Mouse (Mus musculus): ENCODE data around the gene Lgals1. TPM values are rescaled to one million over a fixed set of nuclear protein-coding genes. Genes with fewer than 3 reads are reported as not detected.

Gene Lgals1
- polyA plus RNA-seq, 1 experiment from 2014 or later = 1,632 TPM

GRCm38 (mm10) chr15:78881828-78882227 lies 44.7 kb upstream of the Lgals1 start:
- no peak overlapping the region for H3K9ac ChIP-seq (ENCODE audit: low read length)
- H3K27ac ChIP-seq (replicated peaks) = no peak overlapping the region
- H3K4me2 ChIP-seq (replicated peaks; ENCODE audit: low read depth) = no peak overlapping the region
- peaks cover 7% of the 10 kb centered on the region for H3K4me1 ChIP-seq (replicated peaks; ENCODE audit: control insufficient read depth, insufficient read depth)
- peak; percentile 51 for TF ChIP-seq CTCF (IDR thresholded peaks at IDR 0.05; ENCODE audit: low read depth)
- TF ChIP-seq EP300 (optimal IDR thresholded peaks at IDR 0.05) = no peak
- no peaks in the 10 kb centered on the region for H3K9me3 ChIP-seq (ENCODE audit: control insufficient read depth, low read length)
- DNase-seq (ENCODE audit: low spot score) (no peak), ATAC-seq (ENCODE audit: low FRiP score, low TSS enrichment) (no peak)
- 85% methylated on average over 3 of the region's 3 CpGs for WGBS
- no peaks in the 10 kb centered on the region for H3K27me3 ChIP-seq (ENCODE audit: control insufficient read depth, insufficient read depth, low read length)
- H3K36me3 ChIP-seq (ENCODE audit: control insufficient read depth, insufficient read depth, low read length) = peaks cover 37% of the 10 kb centered on the region
- no peak overlapping the region for H3K4me3 ChIP-seq (ENCODE audit: low read depth, low read length)

GRCm38 (mm10) chr15:78889401-78889853 lies 37.1 kb upstream of the Lgals1 start:
- H3K4me1 ChIP-seq (replicated peaks; ENCODE audit: control insufficient read depth, insufficient read depth) = peaks cover 3% of the 10 kb centered on the region; the same call in 1 of the 2 replicates
- peak overlapping the region; percentile 56 for H3K27ac ChIP-seq (replicated peaks)
- H3K36me3 ChIP-seq (ENCODE audit: control insufficient read depth, insufficient read depth, low read length) = peaks cover 45% of the 10 kb centered on the region
- TF ChIP-seq CTCF (IDR thresholded peaks at IDR 0.05; ENCODE audit: low read depth) (no peak), EP300 (optimal IDR thresholded peaks at IDR 0.05) (no peak)
- H3K4me2 ChIP-seq (replicated peaks; ENCODE audit: low read depth) = 0 out of 2 replicates have a peak overlapping the region, but pooled peaks have one; percentile 20
- DNase-seq (ENCODE audit: low spot score) (peak; percentile 88), ATAC-seq (ENCODE audit: low FRiP score, low TSS enrichment) (peak; percentile 69)
- H3K4me3 ChIP-seq (ENCODE audit: low read depth, low read length) = no peak overlapping the region
- WGBS = 34% methylated on average over 10 of the region's 13 CpGs
- H3K27me3 ChIP-seq (ENCODE audit: control insufficient read depth, insufficient read depth, low read length) = no peaks in the 10 kb centered on the region
- H3K9me3 ChIP-seq (ENCODE audit: control insufficient read depth, low read length) = no peaks in the 10 kb centered on the region
- H3K9ac ChIP-seq (ENCODE audit: low read length) = peak overlapping the region; percentile 41

GRCm38 (mm10) chr15:78892440-78892839 lies 34.1 kb upstream of the Lgals1 start:
- ATAC-seq (ENCODE audit: low FRiP score, low TSS enrichment) (no peak), DNase-seq (ENCODE audit: low spot score) (no peak)
- no peak overlapping the region for H3K4me2 ChIP-seq (replicated peaks; ENCODE audit: low read depth)
- H3K9me3 ChIP-seq (ENCODE audit: control insufficient read depth, low read length) = no peaks in the 10 kb centered on the region
- WGBS = 44% methylated on average over 7 of the region's 7 CpGs
- H3K4me3 ChIP-seq (ENCODE audit: low read depth, low read length) = no peak overlapping the region
- no peaks in the 10 kb centered on the region for H3K27me3 ChIP-seq (ENCODE audit: control insufficient read depth, insufficient read depth, low read length)
- H3K27ac ChIP-seq (replicated peaks) = no peak overlapping the region
- H3K9ac ChIP-seq (ENCODE audit: low read length) = no peak overlapping the region; the same call in 1 of the 2 replicates
- no peak for TF ChIP-seq CTCF (IDR thresholded peaks at IDR 0.05; ENCODE audit: low read depth)
- no peak for TF ChIP-seq EP300 (optimal IDR thresholded peaks at IDR 0.05)
- peaks cover 5% of the 10 kb centered on the region; the same call in 1 of the 2 replicates for H3K4me1 ChIP-seq (replicated peaks; ENCODE audit: control insufficient read depth, insufficient read depth)
- H3K36me3 ChIP-seq (ENCODE audit: control insufficient read depth, insufficient read depth, low read length) = peaks cover 39% of the 10 kb centered on the region

- 65% methylated on average over 13 of the region's 13 CpGs for WGBS
Observed at GRCm38 (mm10) chr15:78894726-78895125, 31.8 kb upstream of the Lgals1 start.

GRCm38 (mm10) chr15:78895741-78896140 lies 30.8 kb upstream of the Lgals1 start:
- Histone ChIP-seq H3K4me3 (ENCODE audit: low read depth, low read length) (no peak overlapping the region), H3K27ac (replicated peaks) (peak overlapping the region; percentile 71), H3K36me3 (ENCODE audit: control insufficient read depth, insufficient read depth, low read length) (peaks cover 26% of the 10 kb centered on the region), H3K9me3 (ENCODE audit: control insufficient read depth, low read length) (no peaks in the 10 kb centered on the region), H3K27me3 (ENCODE audit: control insufficient read depth, insufficient read depth, low read length) (no peaks in the 10 kb centered on the region), H3K9ac (ENCODE audit: low read length) (peak overlapping the region; percentile 1; the same call in 1 of the 2 replicates), H3K4me1 (replicated peaks; ENCODE audit: control insufficient read depth, insufficient read depth) (peaks cover 5% of the 10 kb centered on the region), H3K4me2 (replicated peaks; ENCODE audit: low read depth) (no peak overlapping the region)
- DNase-seq (ENCODE audit: low spot score) = no peak
- WGBS = 71% methylated on average over 2 of the region's 2 CpGs
- TF ChIP-seq EP300 (optimal IDR thresholded peaks at IDR 0.05) (no peak), CTCF (IDR thresholded peaks at IDR 0.05; ENCODE audit: low read depth) (no peak)
- no peak for ATAC-seq (ENCODE audit: low FRiP score, low TSS enrichment)

More at GRCm38 (mm10) chr15:78894726-78895125, 31.8 kb upstream of the Lgals1 start:
- no peak overlapping the region for H3K4me3 ChIP-seq (ENCODE audit: low read depth, low read length)
- peak overlapping the region; percentile 43; the same call in 1 of the 2 replicates for H3K9ac ChIP-seq (ENCODE audit: low read length)
- DNase-seq (ENCODE audit: low spot score) (no peak), ATAC-seq (ENCODE audit: low FRiP score, low TSS enrichment) (no peak; the same call in 1 of the 2 replicates)
- H3K4me2 ChIP-seq (replicated peaks; ENCODE audit: low read depth) = no peak overlapping the region
- peak overlapping the region; percentile 71 for H3K27ac ChIP-seq (replicated peaks)
- no peaks in the 10 kb centered on the region for H3K27me3 ChIP-seq (ENCODE audit: control insufficient read depth, insufficient read depth, low read length)
- H3K9me3 ChIP-seq (ENCODE audit: control insufficient read depth, low read length) = no peaks in the 10 kb centered on the region
- no peak for TF ChIP-seq CTCF (IDR thresholded peaks at IDR 0.05; ENCODE audit: low read depth)
- no peak for TF ChIP-seq EP300 (optimal IDR thresholded peaks at IDR 0.05)
- peaks cover 29% of the 10 kb centered on the region for H3K36me3 ChIP-seq (ENCODE audit: control insufficient read depth, insufficient read depth, low read length)
- peaks cover 2% of the 10 kb centered on the region; the same call in 1 of the 2 replicates for H3K4me1 ChIP-seq (replicated peaks; ENCODE audit: control insufficient read depth, insufficient read depth)

GRCm38 (mm10) chr15:78896149-78896548 lies 30.4 kb upstream of the Lgals1 start:
- H3K27me3 ChIP-seq (ENCODE audit: control insufficient read depth, insufficient read depth, low read length) = no peaks in the 10 kb centered on the region
- DNase-seq (ENCODE audit: low spot score) (peak; percentile 82), ATAC-seq (ENCODE audit: low FRiP score, low TSS enrichment) (peak; percentile 24; the same call in 1 of the 2 replicates)
- H3K4me1 ChIP-seq (replicated peaks; ENCODE audit: control insufficient read depth, insufficient read depth) = peaks cover 5% of the 10 kb centered on the region
- 67% methylated on average over 3 of the region's 3 CpGs for WGBS
- H3K4me2 ChIP-seq (replicated peaks; ENCODE audit: low read depth) = no peak overlapping the region
- no peaks in the 10 kb centered on the region for H3K9me3 ChIP-seq (ENCODE audit: control insufficient read depth, low read length)
- peak overlapping the region; percentile 1; the same call in 1 of the 2 replicates for H3K9ac ChIP-seq (ENCODE audit: low read length)
- TF ChIP-seq EP300 (optimal IDR thresholded peaks at IDR 0.05) = no peak
- no peak for TF ChIP-seq CTCF (IDR thresholded peaks at IDR 0.05; ENCODE audit: low read depth)
- no peak overlapping the region for H3K4me3 ChIP-seq (ENCODE audit: low read depth, low read length)
- peaks cover 23% of the 10 kb centered on the region for H3K36me3 ChIP-seq (ENCODE audit: control insufficient read depth, insufficient read depth, low read length)
- peak overlapping the region; percentile 71 for H3K27ac ChIP-seq (replicated peaks)

Measured in stomach, postnatal 0 days (tissue).